In genomic region chr16:29939331-29939850, GRCm38 (mm10) we compare ENCODE assay signal across 18 mouse cellular contexts.
A peak's percentile ranks its signal among the peaks of the same experiment; 100 is the strongest.
DNase-seq lines count a peak whose midpoint lies in the region; ATAC-seq lines count a peak whose summit lies in the region.
"Had no signal": no experiment of that assay in that cellular context is flagged by ENCODE, and none has a peak within 500 bp of the region (broad histone marks: within the 10 kb centered on the region; RNA-seq: fewer than 3 reads in every experiment).

No protein-coding gene starts in this region.

- H3K27ac ChIP-seq in limb, embryonic 12.5 days, result 0 out of 2 replicates have a peak overlapping the region, but pooled peaks have one; percentile 41
- H3K27ac ChIP-seq in midbrain, embryonic 16.5 days (ENCODE audit: low read length), result no peak overlapping the region
- H3K27ac ChIP-seq: embryonic facial prominence, embryonic 13.5 days; forebrain, embryonic 12.5 days; hindbrain, embryonic 15.5 days had no signal

- H3K4me3 ChIP-seq in limb, embryonic 12.5 days (replicated peaks), result no peak overlapping the region
- no peak overlapping the region for H3K4me3 ChIP-seq in midbrain, embryonic 16.5 days (ENCODE audit: low read depth, low read length)
- H3K4me3 ChIP-seq: embryonic facial prominence, embryonic 13.5 days; forebrain, embryonic 12.5 days; hindbrain, embryonic 15.5 days had no signal

- WGBS in limb, embryonic 12.5 days, result 69% methylated on average over 8 of the region's 8 CpGs
- 89% methylated on average over 8 of the region's 8 CpGs for WGBS in midbrain, embryonic 16.5 days

- no peak overlapping the region for H3K9ac ChIP-seq in limb, embryonic 12.5 days (replicated peaks)
- H3K9ac ChIP-seq in midbrain, embryonic 16.5 days (ENCODE audit: low read depth, low read length), result no peak overlapping the region
- H3K9ac ChIP-seq: embryonic facial prominence, embryonic 13.5 days; forebrain, embryonic 12.5 days; hindbrain, embryonic 15.5 days had no signal

- no peaks in the 10 kb centered on the region for H3K9me3 ChIP-seq in limb, embryonic 12.5 days
- H3K9me3 ChIP-seq in midbrain, embryonic 16.5 days (replicated peaks; ENCODE audit: control insufficient read depth, low read length, poor library complexity, severe bottlenecking), result no peaks in the 10 kb centered on the region
- H3K9me3 ChIP-seq: embryonic facial prominence, embryonic 13.5 days; forebrain, embryonic 12.5 days; hindbrain, embryonic 15.5 days had no signal

- intact Hi-C loops in heart, postnatal 25 days (cut with DNase I), result no loop called here
- intact Hi-C loops in left cerebral cortex, postnatal 36 days (cut with DNase I), result no loop called here

- no peaks in the 10 kb centered on the region for H3K36me3 ChIP-seq in limb, embryonic 12.5 days
- no peaks in the 10 kb centered on the region for H3K36me3 ChIP-seq in midbrain, embryonic 16.5 days (ENCODE audit: control insufficient read depth, insufficient read depth, low read length)
- H3K36me3 ChIP-seq: embryonic facial prominence, embryonic 13.5 days; forebrain, embryonic 12.5 days; hindbrain, embryonic 15.5 days had no signal

- ATAC-seq in limb, embryonic 12.5 days (ENCODE audit: insufficient number of reproducible peaks, insufficient read depth, low FRiP score, low TSS enrichment, low read depth), result no peak
- ATAC-seq in midbrain, embryonic 16.5 days, result no peak
- ATAC-seq: forebrain, embryonic 16.5 days had no signal

- H3K4me1 ChIP-seq in limb, embryonic 12.5 days (replicated peaks), result peaks cover 37% of the 10 kb centered on the region
- no peaks in the 10 kb centered on the region for H3K4me1 ChIP-seq in midbrain, embryonic 16.5 days (ENCODE audit: control insufficient read depth, insufficient read depth, low read length)
- H3K4me1 ChIP-seq: forebrain, embryonic 12.5 days; hindbrain, embryonic 15.5 days had no signal

- peak; percentile 61 for DNase-seq in gastrocnemius, adult 18-20 months (ENCODE audit: low spot score)
- DNase-seq in gastrocnemius, postnatal 4 days (ENCODE audit: low spot score in 2 of 2), result no peak
- peak; percentile 91 for DNase-seq in heart, adult 11 months
- DNase-seq in heart, postnatal 25 days (ENCODE audit: low spot score), result no peak
- DNase-seq in adipocyte (ENCODE audit: low spot score), result peak; percentile 64
- DNase-seq in left cerebral cortex, postnatal 36 days (ENCODE audit: low spot score in 2 of 2), result no peak
- DNase-seq: adrenal gland, postnatal 25 days; cerebellum, adult 11 months; cerebellum, adult 9-10 months; cerebellum, postnatal 25 days; kidney, adult 11 months; kidney, adult 9 months had no signal

- peaks cover 44% of the 10 kb centered on the region for H3K27me3 ChIP-seq in limb, embryonic 12.5 days
- H3K27me3 ChIP-seq in midbrain, embryonic 16.5 days (ENCODE audit: control insufficient read depth, insufficient read depth, low read depth, low read length), result no peaks in the 10 kb centered on the region
- H3K27me3 ChIP-seq: embryonic facial prominence, embryonic 13.5 days; hindbrain, embryonic 15.5 days had no signal

- H3K4me2 ChIP-seq in limb, embryonic 12.5 days, result no peak overlapping the region; the same call in 1 of the 2 replicates
- H3K4me2 ChIP-seq in midbrain, embryonic 16.5 days (ENCODE audit: low read length), result no peak overlapping the region
- H3K4me2 ChIP-seq: embryonic facial prominence, embryonic 13.5 days; forebrain, embryonic 12.5 days; hindbrain, embryonic 15.5 days had no signal

Comparison
In these comparisons a context has a peak if more than half of its experiments do, and no peak if none do; other contexts are left out.
1. DNase-seq: peak in gastrocnemius, adult 18-20 months (single experiment), heart, adult 11 months (single experiment) and adipocyte (single experiment); none in gastrocnemius, postnatal 4 days (0 of 2), heart, postnatal 25 days (single experiment) and left cerebral cortex, postnatal 36 days (0 of 2).